Mouse (Mus musculus): Measurements from ENCODE around the gene Hist2h2be.
"Not testable (repeated sequence)": the region's sequence is repeated elsewhere in the genome, so short reads cannot be mapped to it uniquely, and the experiment has no call there.

Hist2h2be gene

DNA sequence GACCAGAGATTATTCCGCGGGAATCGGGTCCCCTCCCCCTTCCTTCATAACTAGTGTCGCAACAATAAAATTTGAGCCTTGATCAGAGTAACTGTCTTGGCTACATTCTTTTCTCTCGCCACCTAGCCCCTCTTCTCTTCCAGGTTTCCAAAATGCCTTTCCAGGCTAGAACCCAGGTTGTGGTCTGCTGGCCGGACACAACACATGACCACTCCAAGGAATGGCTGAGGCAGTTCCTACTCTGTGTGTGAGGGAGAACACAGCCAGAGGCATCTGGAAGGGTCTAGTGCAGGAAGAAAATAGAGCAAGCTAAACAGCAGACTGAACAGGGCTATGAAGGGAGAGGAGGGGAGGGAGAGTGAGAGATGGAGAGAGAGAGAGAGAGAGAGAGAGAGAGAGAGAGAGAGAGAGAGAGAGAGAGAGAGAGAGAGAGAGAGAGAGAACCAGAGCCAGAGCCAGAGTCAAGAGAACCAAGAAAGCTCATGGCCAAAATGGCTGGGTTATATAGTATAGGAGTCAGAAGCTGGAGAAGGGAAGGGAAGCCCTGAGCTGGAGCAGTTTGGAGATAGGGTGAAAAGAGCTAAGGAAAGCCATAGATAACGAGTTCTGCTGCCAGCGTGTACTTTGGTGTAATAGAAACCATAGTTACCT is 22.2 kb upstream of the Hist2h2be start:
- not testable (repeated sequence) for DNase-seq

DNA sequence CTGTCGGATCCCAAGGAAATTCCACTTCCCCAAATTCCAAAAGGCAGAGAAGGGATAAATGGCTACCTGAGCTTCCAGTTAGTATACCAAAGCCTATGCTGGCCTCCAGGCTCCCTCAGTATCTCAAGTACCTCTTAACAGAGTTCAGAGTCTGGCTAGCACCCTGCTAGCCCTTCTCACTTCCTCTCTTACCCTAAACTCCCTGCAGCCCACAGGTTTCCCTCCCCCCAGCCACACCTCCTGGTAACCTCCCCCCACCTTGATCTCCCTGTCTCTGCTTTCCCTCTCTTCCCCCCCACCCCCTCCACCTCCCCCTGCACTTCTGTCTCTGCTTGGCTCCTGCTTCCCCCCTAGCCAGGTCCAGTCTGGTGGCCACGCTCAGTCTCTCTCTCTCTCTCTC is 21.2 kb upstream of the Hist2h2be start:
- DNase-seq: no peak

DNA sequence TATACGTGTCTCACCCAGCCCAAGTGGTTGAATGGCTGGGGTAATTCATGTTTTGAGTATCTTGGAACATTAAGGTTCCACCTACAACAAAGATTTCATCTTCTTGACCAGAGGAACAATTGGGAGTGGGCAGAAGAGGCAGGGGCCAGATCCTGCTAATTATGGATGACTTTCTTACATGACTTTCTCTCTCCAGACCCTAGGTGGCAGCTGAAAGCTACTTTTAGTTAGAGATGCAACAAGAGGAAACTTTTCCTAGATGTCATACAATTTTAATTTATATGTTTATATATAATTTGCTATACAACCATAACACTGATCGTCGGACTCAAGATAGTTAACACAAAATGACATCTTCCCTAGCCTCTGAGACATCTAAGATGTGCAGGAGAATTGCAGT is 13.1 kb upstream of the Hist2h2be start:
- no peak for DNase-seq

DNA sequence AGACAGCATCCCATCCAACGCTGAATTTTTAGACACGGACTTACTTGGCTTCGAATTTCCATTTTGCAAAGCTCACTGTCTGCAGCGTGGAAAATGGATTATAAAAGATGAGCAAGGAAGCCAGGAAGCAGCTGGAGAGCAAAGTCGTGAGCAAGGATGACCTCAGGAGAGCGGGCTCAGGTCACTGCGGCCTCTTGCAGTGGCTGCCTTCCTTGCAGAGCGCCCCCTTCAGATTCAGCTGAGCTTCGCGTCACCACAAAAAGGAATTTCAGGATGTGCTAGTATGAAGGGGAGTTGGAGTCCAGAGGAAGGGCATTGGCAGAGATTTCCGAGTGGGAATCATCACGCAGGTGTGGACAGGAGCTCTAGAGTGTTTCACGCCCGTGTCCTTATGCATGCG is 11.7 kb upstream of the Hist2h2be start:
- no peak for DNase-seq

DNA sequence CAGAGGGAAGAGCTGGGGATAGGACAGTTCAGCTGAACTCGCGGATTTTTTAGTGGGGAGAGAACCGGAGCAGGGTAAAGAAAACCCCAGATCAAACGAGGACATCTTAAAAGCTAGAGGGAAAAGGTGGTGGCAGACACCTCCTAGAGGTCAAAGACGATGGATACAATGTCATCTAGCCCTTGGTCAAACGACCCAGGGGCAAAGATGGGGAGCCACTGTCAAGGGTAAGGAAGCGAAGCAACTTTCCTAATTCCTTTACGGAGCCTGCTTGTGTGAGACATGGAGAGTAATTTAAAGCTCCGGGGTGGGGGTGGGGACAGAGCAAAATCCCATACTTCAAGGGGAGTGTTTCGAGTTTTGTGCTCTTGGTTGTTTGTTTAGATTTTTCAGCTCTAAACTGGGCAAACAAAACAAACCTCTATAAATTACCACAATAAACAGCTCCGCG is 1.7 kb upstream of the Hist2h2be start:
- peak; percentile 37 for DNase-seq

DNA sequence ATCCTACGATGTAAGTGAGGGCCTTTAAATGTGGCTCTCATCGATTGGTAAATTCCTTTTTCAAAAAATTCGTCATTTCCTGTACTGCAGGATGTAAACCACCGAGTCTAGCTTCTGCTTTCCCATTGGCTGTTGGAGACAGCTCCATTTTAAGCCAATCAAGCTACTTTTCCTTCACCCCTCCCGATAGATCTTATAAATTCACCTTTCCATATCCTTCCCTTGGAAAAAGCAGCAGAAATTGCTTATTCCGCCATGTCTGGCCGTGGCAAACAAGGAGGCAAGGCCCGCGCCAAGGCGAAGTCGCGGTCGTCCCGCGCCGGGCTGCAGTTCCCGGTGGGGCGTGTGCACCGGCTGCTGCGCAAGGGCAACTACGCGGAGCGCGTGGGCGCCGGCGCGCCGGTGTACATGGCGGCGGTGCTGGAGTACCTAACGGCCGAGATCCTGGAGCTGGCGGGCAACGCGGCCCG is 1.2 kb upstream of the Hist2h2be start, which contains the start of the genes Bola1 and Hist2h2ab:
Gene Bola1 (minus strand): TSS at position 49 of the 470 bp plus-strand sequence.
Gene Hist2h2ab (plus strand): TSS at position 205 of the 470 bp plus-strand sequence.
- peak; percentile 83 for DNase-seq

DNA sequence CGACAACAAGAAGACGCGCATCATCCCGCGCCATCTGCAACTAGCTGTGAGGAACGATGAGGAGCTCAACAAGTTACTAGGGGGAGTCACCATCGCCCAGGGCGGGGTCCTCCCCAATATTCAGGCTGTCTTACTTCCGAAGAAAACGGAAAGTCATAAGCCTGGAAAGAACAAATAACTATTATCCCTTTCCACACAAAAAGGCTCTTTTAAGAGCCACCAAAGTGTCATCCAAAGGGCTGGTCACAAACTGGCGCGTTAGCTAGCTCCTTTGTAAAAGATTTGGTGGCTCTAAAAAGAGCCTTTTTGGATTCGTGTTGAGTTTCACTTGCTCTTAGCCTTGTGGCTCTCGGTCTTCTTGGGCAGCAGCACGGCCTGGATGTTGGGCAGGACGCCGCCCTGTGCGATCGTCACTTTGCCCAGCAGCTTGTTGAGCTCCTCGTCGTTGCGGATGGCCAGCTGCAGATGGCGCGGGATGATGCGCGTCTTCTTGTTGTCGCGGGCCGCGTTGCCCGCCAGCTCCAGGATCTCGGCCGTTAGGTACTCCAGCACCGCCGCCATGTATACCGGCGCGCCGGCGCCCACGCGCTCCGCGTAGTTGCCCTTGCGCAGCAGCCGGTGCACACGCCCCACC is 671 bp upstream of the Hist2h2be start:
- not testable (repeated sequence) for DNase-seq

DNA sequence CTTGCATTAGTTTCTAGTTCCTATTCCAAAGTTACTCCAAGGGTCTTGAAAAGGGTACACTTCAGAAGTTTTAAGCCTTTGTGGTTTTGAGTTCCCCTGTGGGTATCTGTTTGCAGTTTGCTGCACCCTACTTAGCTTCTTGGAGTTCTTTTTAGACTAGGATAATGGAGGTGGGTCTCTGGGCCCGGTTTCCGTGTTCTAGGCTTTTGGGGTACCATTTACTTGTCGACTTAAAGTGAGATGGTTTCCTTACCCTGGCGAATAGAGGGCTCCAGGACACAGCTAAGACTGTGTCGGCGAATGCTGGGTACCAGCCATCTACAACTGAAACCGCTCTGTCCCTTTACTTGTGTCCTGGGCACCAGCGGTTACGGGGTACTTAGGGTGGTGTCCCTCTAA is 720 bp downstream of the Hist2h2be start:
- no peak for DNase-seq

DNA sequence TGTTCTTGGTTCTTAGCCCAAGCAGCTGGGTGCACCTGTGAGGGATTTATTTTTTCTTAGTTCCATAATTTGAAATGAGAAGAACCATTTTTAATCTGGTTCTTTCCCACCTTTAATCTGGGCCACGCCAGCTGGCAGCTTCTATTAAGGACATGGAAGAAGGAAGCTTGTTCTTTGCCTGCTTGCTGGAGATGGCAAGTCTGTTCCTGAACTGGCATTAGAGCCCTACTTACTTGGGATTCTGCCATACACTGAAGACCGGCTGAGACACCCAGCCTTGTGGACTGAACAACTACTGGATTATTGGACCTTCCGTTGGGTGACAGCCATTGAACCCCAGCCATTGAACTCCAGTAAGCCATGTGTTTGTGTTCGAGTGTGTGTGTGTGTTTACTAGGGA is 1.9 kb downstream of the Hist2h2be start:
- DNase-seq: no peak

DNA sequence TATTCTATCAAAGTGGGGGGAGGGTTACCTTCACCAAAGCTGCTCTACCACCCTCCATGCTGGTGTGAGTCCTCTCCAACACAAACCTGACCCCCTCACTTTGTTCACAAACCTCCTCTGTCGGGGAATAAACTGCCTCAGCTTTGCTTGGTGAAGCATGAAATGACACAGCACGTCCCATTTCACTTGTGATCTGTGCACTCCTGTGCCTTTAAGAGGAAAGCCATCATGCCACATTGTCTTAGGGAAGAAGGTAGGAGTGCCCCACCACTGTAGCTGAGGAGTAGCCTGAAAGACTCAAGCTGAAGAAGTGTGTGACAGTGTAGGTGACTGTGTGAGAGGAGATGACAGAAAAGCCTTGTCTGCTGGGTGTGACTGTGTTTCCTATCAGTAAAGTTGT is 4.5 kb downstream of the Hist2h2be start:
- DNase-seq: no peak

DNA sequence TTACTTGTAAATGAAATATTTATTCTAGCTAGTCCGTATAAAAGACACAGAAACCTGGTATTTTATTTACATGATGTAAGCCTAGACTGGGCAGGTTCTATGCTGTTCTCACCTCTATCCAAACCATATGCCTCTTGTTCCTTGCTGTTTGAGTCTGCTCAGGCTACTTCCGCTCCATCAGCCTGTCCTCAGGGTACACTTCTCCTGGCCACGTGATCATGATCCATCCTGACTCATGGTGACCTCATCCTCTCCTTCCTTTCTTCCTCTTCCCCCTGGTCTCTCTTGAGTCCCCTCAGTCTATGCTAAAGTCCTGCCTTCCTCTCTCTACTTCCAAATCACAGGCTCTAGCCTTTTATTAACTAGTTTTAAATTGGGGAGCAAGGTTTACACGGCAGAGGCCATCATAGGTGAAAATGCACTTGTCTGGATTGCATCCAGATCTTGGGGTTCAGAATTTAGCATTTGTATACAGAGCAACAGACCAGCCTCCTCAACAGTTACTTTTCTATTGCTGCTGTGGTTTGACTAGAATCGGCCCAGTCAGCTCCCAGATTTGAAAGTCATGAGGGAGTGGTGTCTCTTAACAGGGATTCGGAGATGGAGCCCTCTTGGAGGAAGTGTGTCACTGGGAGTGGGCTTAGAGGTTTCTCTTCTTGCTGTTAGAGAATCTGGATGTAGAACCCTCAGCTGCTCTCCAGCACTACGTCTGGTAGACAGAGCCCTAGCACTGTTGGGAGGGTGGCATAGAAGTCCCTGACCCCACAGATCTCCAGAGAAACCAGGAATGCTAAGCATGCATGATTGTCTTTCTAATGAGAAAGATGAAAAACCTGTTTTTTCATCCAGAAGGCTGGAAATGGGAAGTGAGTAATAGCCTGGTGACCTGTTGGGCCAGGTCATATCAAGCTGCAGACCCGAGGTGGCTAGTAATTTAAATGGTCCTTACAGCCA is 6.1 kb downstream of the Hist2h2be start:
- no peak for DNase-seq

DNA sequence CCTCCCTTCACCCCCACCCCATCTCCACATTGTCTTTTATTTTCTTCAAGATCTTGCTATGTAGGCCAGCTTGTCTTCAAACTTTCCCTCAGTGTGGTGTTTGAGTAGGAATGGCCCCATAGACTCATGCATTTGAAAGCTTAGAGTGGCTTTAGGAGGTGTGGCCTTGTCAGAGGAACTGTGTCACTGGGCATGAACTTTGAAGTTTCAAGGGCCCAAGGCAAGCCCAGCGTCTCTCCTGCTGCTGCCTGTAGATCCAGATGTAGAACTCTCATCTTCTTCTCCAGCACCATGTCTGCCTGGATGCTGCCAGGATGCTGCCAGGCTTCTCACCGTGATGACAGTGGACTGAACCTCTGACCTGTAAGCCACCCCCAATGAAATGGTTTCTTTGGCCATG is 7.9 kb downstream of the Hist2h2be start:
- DNase-seq: no peak

DNA sequence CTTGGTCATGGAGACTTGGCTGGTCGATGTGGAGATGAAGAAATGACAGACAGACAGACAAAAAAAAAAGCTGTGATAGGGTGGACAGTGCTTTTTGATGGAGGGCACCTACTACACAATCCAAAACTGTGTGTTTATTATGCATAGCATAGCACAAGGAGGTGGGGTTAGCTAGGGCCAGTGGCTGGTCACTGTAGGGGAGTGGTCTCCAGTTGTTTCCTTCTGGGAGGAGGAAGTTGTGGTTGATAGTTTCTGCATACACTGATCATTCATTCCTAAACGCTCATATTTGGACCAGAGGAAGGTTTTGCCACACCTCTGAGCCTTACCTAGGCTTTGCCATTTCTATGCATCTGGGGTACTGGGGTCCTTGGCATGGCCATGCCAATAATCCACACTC is 9.5 kb downstream of the Hist2h2be start:
- no peak for DNase-seq

DNA sequence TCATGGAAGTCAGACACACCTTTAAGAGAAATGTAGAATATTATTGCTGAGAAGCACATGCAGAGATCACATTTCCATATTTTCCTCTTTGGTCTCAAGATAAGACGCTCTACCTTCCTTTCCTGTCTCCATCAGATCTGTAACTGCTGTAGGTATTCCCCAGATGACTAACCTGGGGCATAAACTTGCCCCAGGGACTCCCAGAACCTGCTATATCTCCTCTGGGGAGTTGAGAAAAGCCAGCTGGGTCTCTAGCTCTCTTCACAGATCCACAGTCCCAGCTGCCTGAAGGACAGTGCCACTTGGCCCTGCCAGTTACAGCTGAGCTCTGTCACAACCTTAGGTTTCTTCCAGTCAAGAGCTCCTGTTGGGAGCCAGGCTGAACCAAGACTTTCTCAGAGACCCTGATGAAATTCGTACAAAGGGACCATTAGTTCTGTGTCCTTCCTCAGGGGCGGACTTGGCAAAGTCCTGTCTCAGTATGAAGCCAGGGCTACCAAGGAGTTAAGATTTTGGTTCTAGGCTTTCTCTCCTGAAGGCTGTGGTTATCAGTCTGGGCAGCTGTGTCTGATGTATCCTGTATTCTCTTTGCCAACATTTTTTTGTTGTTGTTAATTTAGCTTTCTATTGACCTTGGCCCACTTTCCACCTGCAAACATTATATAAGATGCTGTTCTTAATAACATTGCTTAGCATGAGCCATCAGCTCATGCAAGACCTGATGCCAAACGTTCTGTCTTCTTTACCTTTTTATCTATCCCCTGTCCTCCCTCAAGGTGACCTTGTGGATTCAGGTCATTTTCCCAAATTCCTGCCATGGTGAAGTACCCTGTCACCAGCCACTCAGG is 10.2 kb downstream of the Hist2h2be start:
- DNase-seq: no peak

DNA sequence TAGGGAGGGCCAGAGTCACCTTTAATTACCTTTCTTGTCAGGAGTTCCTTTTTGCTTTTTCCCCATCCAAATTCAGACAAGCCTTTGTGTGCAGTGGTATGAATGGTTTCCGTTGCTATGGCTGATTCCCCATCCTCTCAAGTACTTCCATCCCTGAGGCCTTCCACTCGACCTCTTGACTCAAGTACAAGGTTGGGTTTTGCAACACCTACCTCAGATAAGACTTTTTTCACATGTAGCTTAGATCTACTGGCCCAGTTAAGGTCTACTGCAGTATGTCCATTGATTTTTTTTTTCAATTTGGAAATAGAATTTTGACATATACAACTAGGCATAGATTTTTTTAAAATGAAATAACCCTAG is 10.8 kb downstream of the Hist2h2be start:
- no peak for DNase-seq

DNA sequence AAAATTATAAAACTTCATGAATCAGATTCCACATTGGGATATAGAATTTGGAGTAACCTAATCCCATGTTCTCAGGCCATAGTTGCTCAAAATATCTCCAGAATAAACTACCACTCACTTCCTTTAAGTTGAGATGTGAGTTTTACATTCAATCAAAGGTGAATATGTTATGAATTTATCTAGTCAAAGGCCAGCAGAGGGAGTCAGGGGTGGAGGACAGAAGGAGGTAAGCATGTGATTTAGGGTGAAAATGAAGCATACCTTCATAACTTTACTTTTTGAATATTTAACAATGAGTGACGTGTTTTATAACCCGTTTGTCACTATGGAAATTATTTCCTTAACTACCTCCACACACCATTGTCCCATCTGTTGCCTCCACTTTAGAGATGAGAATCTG is 14.0 kb downstream of the Hist2h2be start:
- DNase-seq: no peak

DNA sequence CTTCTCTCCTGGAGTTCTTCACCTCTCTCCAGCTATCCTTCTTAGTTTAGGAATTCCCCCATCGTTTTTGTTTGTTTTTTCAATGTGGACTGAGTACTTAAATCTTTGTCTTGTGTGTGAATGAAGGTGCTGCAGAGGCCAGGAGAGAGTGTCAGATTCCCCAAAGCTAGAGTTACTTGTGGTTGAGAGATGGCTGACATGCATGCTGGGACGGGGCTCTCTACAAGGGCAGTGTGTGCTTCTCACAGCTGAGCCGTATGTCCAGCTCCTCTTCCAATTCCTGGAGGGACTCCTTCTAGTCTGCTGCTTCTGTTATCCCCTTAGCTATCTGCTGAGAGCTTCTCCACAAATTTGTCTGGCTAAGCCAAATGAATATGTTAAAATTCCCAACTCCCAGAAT is 14.9 kb downstream of the Hist2h2be start:
- DNase-seq: no peak

DNA sequence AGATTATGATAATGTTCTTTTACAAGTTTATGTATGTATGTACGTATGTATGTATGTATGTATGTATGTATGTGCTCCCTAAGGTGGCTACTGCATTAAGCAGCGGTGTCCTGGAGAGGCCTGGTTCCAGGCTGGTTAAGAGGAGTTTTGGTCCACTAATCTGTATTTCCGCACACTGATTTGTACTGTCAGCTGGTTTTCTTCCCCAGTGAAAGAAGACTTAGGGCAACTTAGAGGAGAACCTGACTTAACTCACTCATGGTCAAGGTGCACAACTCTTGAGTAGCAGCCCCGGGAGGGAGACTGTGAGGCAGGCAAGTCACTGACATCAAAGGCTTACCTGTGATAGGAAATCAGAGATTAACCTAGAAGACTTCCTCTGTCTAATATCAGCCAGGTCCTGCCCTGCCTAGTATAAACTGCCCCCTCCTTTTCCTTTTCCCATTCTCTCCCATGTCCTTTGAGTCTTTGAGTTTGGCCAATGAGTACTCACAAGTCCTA is 16.0 kb downstream of the Hist2h2be start:
- no peak for DNase-seq

DNA sequence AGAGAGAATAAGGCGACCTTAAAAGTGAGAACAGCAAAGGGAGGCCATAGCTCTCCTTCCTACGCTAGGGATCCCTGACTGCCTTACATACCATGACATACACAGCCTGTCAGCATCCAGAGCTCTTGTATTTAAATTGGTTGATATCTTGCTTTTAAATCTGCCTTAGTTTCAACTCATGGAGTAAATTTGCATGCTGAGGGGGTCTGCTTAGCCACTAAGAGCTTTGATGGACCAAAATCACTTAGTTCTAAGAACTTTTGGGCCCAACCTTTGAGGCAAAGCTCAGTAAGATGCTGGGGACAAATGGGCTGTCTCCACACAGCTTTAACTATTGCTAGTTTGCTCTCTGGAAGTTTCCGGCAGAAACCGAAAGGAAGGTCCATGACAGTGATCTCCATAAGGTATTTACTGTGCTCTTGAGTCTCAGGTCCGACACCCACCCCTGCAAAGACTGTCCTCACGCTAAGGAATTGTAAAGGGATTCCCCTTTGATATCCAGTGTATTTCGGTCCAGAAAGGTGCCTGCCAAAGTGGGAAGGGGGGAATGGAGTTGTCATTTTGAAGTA is 16.5 kb downstream of the Hist2h2be start:
- DNase-seq: no peak

DNA sequence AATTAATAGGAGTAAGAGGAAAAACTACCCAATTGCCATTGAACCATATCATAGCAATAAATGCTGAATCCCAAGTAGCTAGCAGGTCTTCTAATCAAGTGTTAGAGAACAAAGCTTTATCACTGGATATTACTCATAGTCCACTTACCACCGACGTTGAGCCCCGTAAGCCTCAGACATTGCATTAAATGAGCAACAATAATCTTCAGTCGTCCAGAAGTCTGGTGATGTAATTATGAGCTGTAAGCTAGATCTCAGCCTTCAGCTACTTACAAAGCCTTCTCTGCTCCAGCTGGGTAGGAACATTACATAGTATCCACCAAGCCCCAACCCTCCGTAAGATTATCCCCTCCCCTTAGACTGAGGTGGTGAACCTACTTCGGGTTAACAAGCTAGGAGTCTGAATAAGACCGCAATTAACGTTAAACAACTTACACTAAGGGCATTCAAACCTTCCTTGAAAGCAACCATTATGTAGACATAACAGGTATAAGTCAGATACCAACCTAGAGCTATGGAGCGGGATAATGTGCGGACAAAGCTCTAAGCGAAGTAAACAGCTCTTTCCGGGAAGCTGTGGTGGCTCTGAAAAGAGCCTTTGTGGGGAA is 17.1 kb downstream of the Hist2h2be start:
- DNase-seq: no peak
